Mouse (Mus musculus): Measurements from ENCODE around the gene Chrnd.

DNA sequence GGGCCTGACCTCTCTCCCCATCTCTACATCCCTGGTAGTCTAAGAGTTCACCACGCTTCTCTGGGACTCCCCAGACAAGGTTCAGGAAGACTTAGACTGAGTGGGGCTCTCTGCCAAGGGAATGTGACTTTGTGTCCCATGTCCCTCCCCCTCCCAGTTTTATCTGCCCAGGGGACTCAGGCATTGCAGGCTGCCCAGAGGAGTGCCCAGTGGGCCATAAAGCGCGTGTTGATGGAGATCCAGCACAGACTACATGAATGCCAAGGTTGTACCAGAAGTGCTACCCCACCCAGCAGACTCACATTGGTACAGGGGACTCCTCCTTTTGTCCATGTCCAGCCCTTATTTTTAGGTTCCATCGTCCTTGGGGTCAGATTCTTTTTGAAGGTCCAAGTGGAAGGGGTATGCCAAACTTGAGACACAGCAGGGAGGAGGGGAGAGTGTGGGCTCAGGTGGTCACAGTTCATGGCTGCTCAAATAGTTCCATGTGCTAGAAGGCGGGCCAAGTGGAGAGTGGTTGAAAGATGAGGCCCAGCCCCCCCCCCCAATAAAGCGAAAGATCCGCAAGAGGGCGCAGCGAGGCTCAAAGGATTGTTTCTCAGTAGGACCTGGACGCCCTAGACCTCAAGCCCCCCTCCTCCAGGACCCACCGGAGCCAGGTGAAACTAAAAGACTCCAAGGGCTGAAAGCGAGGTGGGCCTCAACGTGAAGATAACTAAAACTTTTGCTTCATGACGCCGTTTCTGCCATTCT, 6.2 kb upstream of the Chrnd start:
- TF ChIP-seq CTCF (IDR thresholded peaks at IDR 0.05): no peak
- TF ChIP-seq EP300 (IDR thresholded peaks at IDR 0.05): no peak
